Mouse (Mus musculus) left cerebral cortex, postnatal 10 days (tissue): ENCODE measurements around the gene Ctsl. TPM values are rescaled to one million over a fixed set of nuclear protein-coding genes. Genes with fewer than 3 reads are reported as not detected.

Source experiments
- DNase-seq, 2 experiments: peaks; one replicate each; pipeline ENCODE4 v3.0.0; 2021 to 2022; ENCODE audit warnings: low spot score in 2 of 2, mixed read lengths in 1 of 2; ENCODE audit errors: extremely low spot score in 1 of 2
- intact Hi-C: fragments of 180-260 bp; cut with DNase I; formaldehyde crosslinking; loops from one replicate; pipeline ENCODE4 v1.15.1; 2025
- total RNA-seq, 2 experiments: library from RNA; stranded (reverse); gene quantifications; 2 replicates each; pipeline ENCODE4 v1.2.3; 2021

Ctsl gene
- total RNA-seq, 2 experiments from 2014 or later, result 186 to 187 TPM

GRCm38 (mm10) chr13:64322561-64323281 is 48.0 kb downstream of the Ctsl start:
- DNase-seq, result no peak
- intact Hi-C loops, result loop anchor here (10.0 kb wide), 1 partner anchor 582 kb away; the partner anchor contains the start of gene Cntnap3

GRCm38 (mm10) chr13:64320334-64320733 is 50.4 kb downstream of the Ctsl start:
- intact Hi-C loops, result loop anchor here (10.0 kb wide), 1 partner anchor 584 kb away; the partner anchor contains the start of gene Cntnap3
- DNase-seq, result no peak

GRCm38 (mm10) chr13:64319782-64320181 is 50.9 kb downstream of the Ctsl start:
- intact Hi-C loops, result loop anchor here (10.0 kb wide), 1 partner anchor 585 kb away; the partner anchor contains the start of gene Cntnap3
- DNase-seq, result no peak

- intact Hi-C loops, result no loop called here
- peak in 1 of 2 experiments; percentile 68 for DNase-seq
Observed at GRCm38 (mm10) chr13:64318355-64318754, 52.3 kb downstream of the Ctsl start.

GRCm38 (mm10) chr13:64315483-64316050 is 55.1 kb downstream of the Ctsl start:
- intact Hi-C loops, result loop anchor here (1.0 kb wide), 2 partner anchors 118 to 124 kb away; no protein-coding TSS in a partner anchor
- peak in 1 of 2 experiments; percentile 61 for DNase-seq

- intact Hi-C loops, result loop anchor here (5.0 kb wide), 1 partner anchor 53 kb away; no protein-coding TSS in a partner anchor
- DNase-seq, result no peak
Observed at GRCm38 (mm10) chr13:64314041-64314440, 56.6 kb downstream of the Ctsl start.

- intact Hi-C loops, result loop anchor here (5.0 kb wide), 1 partner anchor 54 kb away; no protein-coding TSS in a partner anchor
- DNase-seq, result no peak
Observed at GRCm38 (mm10) chr13:64312916-64313289, 57.8 kb downstream of the Ctsl start.

- intact Hi-C loops, result loop anchor here (5.0 kb wide), 1 partner anchor 55 kb away; no protein-coding TSS in a partner anchor
- peak; percentile 84 to 93 for DNase-seq
Observed at GRCm38 (mm10) chr13:64312024-64312915, 58.4 kb downstream of the Ctsl start, which contains the start of gene Aaed1. TSS of gene Aaed1 (minus strand) at chr13:64312710.

- intact Hi-C loops, result loop anchor here (5.0 kb wide), 1 partner anchor 56 kb away; no protein-coding TSS in a partner anchor
- no peak for DNase-seq
Observed at GRCm38 (mm10) chr13:64311266-64311665, 59.4 kb downstream of the Ctsl start.

GRCm38 (mm10) chr13:64310585-64310984 is 60.1 kb downstream of the Ctsl start:
- intact Hi-C loops, result loop anchor here (5.0 kb wide), 1 partner anchor 57 kb away; no protein-coding TSS in a partner anchor
- no peak for DNase-seq

- no peak for DNase-seq
- intact Hi-C loops, result loop anchor here (5.0 to 10.0 kb wide), 4 partner anchors 57 to 205 kb away; partner anchors contain the start of gene Habp4
Observed at GRCm38 (mm10) chr13:64309842-64310241, 60.8 kb downstream of the Ctsl start.

Other genes starting within 250 kb of the Ctsl start
- under 1 TPM; 0.81 to 0.91 TPM for gene Slc35d2, start 241.5 kb downstream of the Ctsl start, total RNA-seq
- 10 to 100 TPM in 1 of 2 experiments, 1 to 10 TPM in 1; 9.9 to 10.1 TPM for gene Zfp367, start 217.7 kb downstream of the Ctsl start, total RNA-seq
- 100 to 1,000 TPM; 119 to 127 TPM for gene Habp4, start 209.1 kb downstream of the Ctsl start, total RNA-seq
- gene Cdc14b, start 95.6 kb downstream of the Ctsl start, total RNA-seq, result 1 to 10 TPM; 2.9 to 3.4 TPM
- gene Aaed1, start 58.2 kb downstream of the Ctsl start, total RNA-seq, result 10 to 100 TPM; 10.0 to 10.3 TPM
- gene Cdk20, start 61.4 kb upstream of the Ctsl start, total RNA-seq, result 10 to 100 TPM; 13.0 to 13.3 TPM
- gene Fam240b, start 126.9 kb upstream of the Ctsl start, total RNA-seq, result not detected